Mouse (Mus musculus) neural tube, embryonic 13.5 days (tissue): Measurements from ENCODE around the gene Reps1. TPM values are rescaled to one million over a fixed set of nuclear protein-coding genes. Genes with fewer than 3 reads are reported as not detected.

Experiments used
- ATAC-seq: fragments of 200-750 bp; cut with Nextera tagmentation; 2 replicates; pipeline ENCODE4 v1.8.0; 2017; ENCODE audit warnings: low read depth, mild to moderate bottlenecking, moderate TSS enrichment, moderate library complexity
- H3K27ac ChIP-seq: fragments of 300-500 bp; sonication (generic); replicated peaks from 2 replicates; pipeline ENCODE4 v1.5.1; 2015; ENCODE audit warnings: moderate library complexity, mild to moderate bottlenecking, inconsistent platforms
- H3K27me3 ChIP-seq: fragments of 300-500 bp; sonication (generic); 2 replicates; pipeline ENCODE4 v1.6.1; 2015; ENCODE audit warnings: mild to moderate bottlenecking, inconsistent platforms
- H3K36me3 ChIP-seq: fragments of 300-500 bp; sonication (generic); 2 replicates; pipeline ENCODE4 v1.6.1; 2015; ENCODE audit warnings: mild to moderate bottlenecking, inconsistent platforms
- H3K4me1 ChIP-seq: fragments of 300-500 bp; sonication (generic); replicated peaks from 2 replicates; pipeline ENCODE4 v1.6.1; 2015; ENCODE audit warnings: inconsistent platforms
- H3K4me2 ChIP-seq: fragments of 300-500 bp; sonication (generic); 2 replicates; pipeline ENCODE4 v1.6.1; 2015; ENCODE audit warnings: inconsistent platforms, mild to moderate bottlenecking, moderate library complexity
- H3K4me3 ChIP-seq: fragments of 300-500 bp; sonication (generic); 2 replicates; pipeline ENCODE4 v1.5.1; 2015; ENCODE audit warnings: mild to moderate bottlenecking, inconsistent platforms
- H3K9ac ChIP-seq: fragments of 300-500 bp; sonication (generic); 2 replicates; pipeline ENCODE4 v1.6.1; 2015; ENCODE audit warnings: moderate library complexity, mild to moderate bottlenecking, inconsistent platforms
- H3K9me3 ChIP-seq: fragments of 300-500 bp; sonication (generic); 2 replicates; pipeline ENCODE4 v1.6.1; 2016; ENCODE audit warnings: inconsistent platforms
- WGBS: fragments of 180-500 bp; shearing (Covaris S2); methylation state at CpG from one replicate; pipeline ENCODE4 v1.1.7; 2015; 5-methylcytosine and 5-hydroxymethylcytosine counted together
- polyA plus RNA-seq: library from polyadenylated mRNA; unstranded; fragments of >200 nt; fragmentation: Nextera tagmentation; extraction: Ambion mirVana; gene quantifications from 2 replicates; pipeline ENCODE4 v1.2.1, GENCODE M21; 2015

Reps1 gene
- polyA plus RNA-seq, 1 experiment from 2014 or later, result 22.3 TPM

GRCm38 (mm10) chr10:18067761-18068446 is 12.2 kb downstream of the Reps1 start:
- no peak overlapping the region for H3K9ac ChIP-seq
- no peak overlapping the region for H3K4me2 ChIP-seq
- no peak overlapping the region for H3K4me3 ChIP-seq
- ATAC-seq, result peak; percentile 60
- WGBS, result 69% methylated on average over 10 of the region's 10 CpGs
- no peaks in the 10 kb centered on the region for H3K27me3 ChIP-seq
- peaks cover 35% of the 10 kb centered on the region for H3K4me1 ChIP-seq
- no peaks in the 10 kb centered on the region for H3K9me3 ChIP-seq
- H3K36me3 ChIP-seq, result no peaks in the 10 kb centered on the region
- peak overlapping the region; percentile 38; the same call in 1 of the 2 replicates for H3K27ac ChIP-seq

- Histone ChIP-seq H3K9me3 (no peaks in the 10 kb centered on the region), H3K4me3 (no peak overlapping the region), H3K27me3 (no peaks in the 10 kb centered on the region), H3K4me2 (no peak overlapping the region), H3K9ac (no peak overlapping the region), H3K36me3 (no peaks in the 10 kb centered on the region), H3K4me1 (peaks cover 41% of the 10 kb centered on the region), H3K27ac (no peak overlapping the region)
- WGBS, result 81% methylated on average over 2 of the region's 2 CpGs
- ATAC-seq, result no peak
Measured at GRCm38 (mm10) chr10:18068880-18069279, 13.2 kb downstream of the Reps1 start.

GRCm38 (mm10) chr10:18069576-18069975 is 13.9 kb downstream of the Reps1 start:
- H3K4me3 ChIP-seq, result no peak overlapping the region
- no peaks in the 10 kb centered on the region for H3K27me3 ChIP-seq
- no peaks in the 10 kb centered on the region for H3K9me3 ChIP-seq
- ATAC-seq, result no peak
- H3K4me2 ChIP-seq, result no peak overlapping the region
- no peak overlapping the region for H3K9ac ChIP-seq
- H3K27ac ChIP-seq, result 0 out of 2 replicates have a peak overlapping the region, but pooled peaks have one; percentile 40
- no peaks in the 10 kb centered on the region for H3K36me3 ChIP-seq
- peaks cover 41% of the 10 kb centered on the region for H3K4me1 ChIP-seq
- WGBS, result 66% methylated on average over 2 of the region's 2 CpGs

GRCm38 (mm10) chr10:18070144-18070543 is 14.5 kb downstream of the Reps1 start:
- 77% methylated on average over 3 of the region's 3 CpGs for WGBS
- Histone ChIP-seq H3K27ac (peak overlapping the region; percentile 42; the same call in 1 of the 2 replicates), H3K9ac (no peak overlapping the region), H3K27me3 (no peaks in the 10 kb centered on the region), H3K4me3 (no peak overlapping the region), H3K4me1 (peaks cover 36% of the 10 kb centered on the region), H3K36me3 (no peaks in the 10 kb centered on the region), H3K9me3 (no peaks in the 10 kb centered on the region), H3K4me2 (no peak overlapping the region)
- ATAC-seq, result no peak

GRCm38 (mm10) chr10:18070616-18071015 is 15.0 kb downstream of the Reps1 start:
- Histone ChIP-seq H3K36me3 (no peaks in the 10 kb centered on the region), H3K4me2 (no peak overlapping the region), H3K27ac (peak overlapping the region; percentile 42; the same call in 1 of the 2 replicates), H3K27me3 (no peaks in the 10 kb centered on the region), H3K9me3 (no peaks in the 10 kb centered on the region), H3K4me3 (no peak overlapping the region), H3K4me1 (peaks cover 36% of the 10 kb centered on the region), H3K9ac (no peak overlapping the region)
- ATAC-seq, result no peak
- 92% methylated on average over 2 of the region's 2 CpGs for WGBS

- H3K4me1 ChIP-seq, result peaks cover 32% of the 10 kb centered on the region
- ATAC-seq, result no peak
- no peak overlapping the region for H3K27ac ChIP-seq
- H3K27me3 ChIP-seq, result no peaks in the 10 kb centered on the region
- no peak overlapping the region for H3K9ac ChIP-seq
- H3K4me2 ChIP-seq, result no peak overlapping the region
- H3K9me3 ChIP-seq, result no peaks in the 10 kb centered on the region
- H3K4me3 ChIP-seq, result no peak overlapping the region
- WGBS, result 80% methylated on average over 3 of the region's 3 CpGs
- H3K36me3 ChIP-seq, result no peaks in the 10 kb centered on the region
Measured at GRCm38 (mm10) chr10:18072871-18073270, 17.2 kb downstream of the Reps1 start.

GRCm38 (mm10) chr10:18074383-18075075 is 18.9 kb downstream of the Reps1 start:
- no peak overlapping the region for H3K4me3 ChIP-seq
- WGBS, result 86% methylated on average over 5 of the region's 5 CpGs
- peaks cover 20% of the 10 kb centered on the region for H3K4me1 ChIP-seq
- H3K27ac ChIP-seq, result no peak overlapping the region
- H3K4me2 ChIP-seq, result no peak overlapping the region
- H3K27me3 ChIP-seq, result no peaks in the 10 kb centered on the region
- no peak for ATAC-seq
- no peaks in the 10 kb centered on the region for H3K9me3 ChIP-seq
- no peak overlapping the region for H3K9ac ChIP-seq
- no peaks in the 10 kb centered on the region for H3K36me3 ChIP-seq

- no peak overlapping the region for H3K4me3 ChIP-seq
- no peaks in the 10 kb centered on the region for H3K36me3 ChIP-seq
- no peak for ATAC-seq
- no peaks in the 10 kb centered on the region for H3K27me3 ChIP-seq
- no peaks in the 10 kb centered on the region for H3K9me3 ChIP-seq
- H3K27ac ChIP-seq, result no peak overlapping the region
- H3K9ac ChIP-seq, result no peak overlapping the region
- 97% methylated on average over 6 of the region's 6 CpGs for WGBS
- H3K4me1 ChIP-seq, result peaks cover 11% of the 10 kb centered on the region
- H3K4me2 ChIP-seq, result no peak overlapping the region
Measured at GRCm38 (mm10) chr10:18075845-18076244, 20.2 kb downstream of the Reps1 start.

GRCm38 (mm10) chr10:18081536-18081935 is 25.9 kb downstream of the Reps1 start:
- H3K9ac ChIP-seq, result no peak overlapping the region
- no peak overlapping the region for H3K4me2 ChIP-seq
- H3K4me1 ChIP-seq, result peaks cover 7% of the 10 kb centered on the region
- peaks cover 12% of the 10 kb centered on the region; the same call in 1 of the 2 replicates for H3K9me3 ChIP-seq
- WGBS, result 79% methylated on average over 1 of the region's 1 CpGs
- no peak overlapping the region for H3K4me3 ChIP-seq
- H3K27ac ChIP-seq, result no peak overlapping the region
- peaks cover 5% of the 10 kb centered on the region; the same call in 1 of the 2 replicates for H3K36me3 ChIP-seq
- no peaks in the 10 kb centered on the region for H3K27me3 ChIP-seq
- no peak for ATAC-seq

GRCm38 (mm10) chr10:18082772-18083171 is 27.1 kb downstream of the Reps1 start:
- Histone ChIP-seq H3K4me2 (no peak overlapping the region), H3K4me3 (no peak overlapping the region), H3K9ac (no peak overlapping the region), H3K27me3 (no peaks in the 10 kb centered on the region), H3K4me1 (peaks cover 7% of the 10 kb centered on the region), H3K9me3 (peaks cover 21% of the 10 kb centered on the region; the same call in 1 of the 2 replicates), H3K36me3 (peaks cover 5% of the 10 kb centered on the region; the same call in 1 of the 2 replicates), H3K27ac (no peak overlapping the region)
- ATAC-seq, result no peak
- 95% methylated on average over 6 of the region's 6 CpGs for WGBS

GRCm38 (mm10) chr10:18090691-18091090 is 35.0 kb downstream of the Reps1 start:
- Histone ChIP-seq H3K36me3 (peaks cover 36% of the 10 kb centered on the region), H3K27ac (no peak overlapping the region), H3K4me1 (no peaks in the 10 kb centered on the region), H3K27me3 (no peaks in the 10 kb centered on the region), H3K9ac (no peak overlapping the region), H3K4me3 (no peak overlapping the region), H3K4me2 (no peak overlapping the region), H3K9me3 (peaks cover 14% of the 10 kb centered on the region; the same call in 1 of the 2 replicates)
- ATAC-seq, result no peak

GRCm38 (mm10) chr10:18102166-18102565 is 46.5 kb downstream of the Reps1 start:
- WGBS, result 55% methylated on average over 5 of the region's 5 CpGs

More at GRCm38 (mm10) chr10:18102166-18102565, 46.5 kb downstream of the Reps1 start:
- H3K36me3 ChIP-seq, result peaks cover 34% of the 10 kb centered on the region
- H3K9ac ChIP-seq, result no peak overlapping the region
- H3K4me3 ChIP-seq, result no peak overlapping the region
- no peak overlapping the region for H3K27ac ChIP-seq
- H3K27me3 ChIP-seq, result no peaks in the 10 kb centered on the region
- no peak for ATAC-seq
- no peaks in the 10 kb centered on the region for H3K4me1 ChIP-seq
- H3K4me2 ChIP-seq, result no peak overlapping the region
- no peaks in the 10 kb centered on the region for H3K9me3 ChIP-seq
